Mouse (Mus musculus) C2C12 (cell line): ENCODE measurements around the gene Ssh2.
"Not testable (repeated sequence)": the region's sequence is repeated elsewhere in the genome, so short reads cannot be mapped to it uniquely, and the experiment has no call there.

Source experiments
- CTCF ChIP-seq: IDR thresholded peaks from one replicate; pipeline ENCODE4 v1.5.1; 2011; ENCODE audit not compliant: control insufficient read depth, insufficient read depth, insufficient read length
- FOSL1 ChIP-seq: IDR thresholded peaks from one replicate; pipeline ENCODE4 v1.8.0; 2011; ENCODE audit warnings: mild to moderate bottlenecking, low read length; ENCODE audit not compliant: poor library complexity, insufficient read depth, severe bottlenecking
- MAX ChIP-seq: IDR thresholded peaks from one replicate; pipeline ENCODE4 v1.6.1; 2011; ENCODE audit warnings: mild to moderate bottlenecking, control low read depth
- MYOD1 ChIP-seq: IDR thresholded peaks from one replicate; pipeline ENCODE4 v1.6.1; 2011; ENCODE audit warnings: low read depth; ENCODE audit not compliant: control insufficient read depth, insufficient read length
- MYOG ChIP-seq: IDR thresholded peaks from one replicate; pipeline ENCODE4 v1.6.1; 2011; ENCODE audit not compliant: control insufficient read depth, insufficient read length; ENCODE audit errors: extremely low read depth

DNA sequence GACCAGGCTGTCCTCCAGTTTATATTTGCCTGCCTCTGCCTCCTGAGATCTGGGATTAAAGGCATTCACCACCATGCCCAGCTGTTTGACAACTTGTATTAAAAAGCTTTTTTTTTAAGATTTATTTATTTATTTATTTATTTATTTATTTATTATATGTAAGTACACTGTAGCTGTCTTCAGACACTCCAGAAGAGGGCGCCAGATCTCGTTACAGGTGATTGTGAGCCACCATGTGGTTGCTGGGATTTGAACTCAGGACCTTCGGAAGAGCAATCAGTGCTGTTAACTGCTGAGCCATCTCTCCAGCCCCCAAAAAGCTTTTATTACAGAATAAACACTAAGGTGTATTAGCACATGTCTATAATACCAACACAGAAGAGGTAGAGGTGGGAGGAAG, 172.1 kb downstream of the Ssh2 start:
- not testable (repeated sequence) for TF ChIP-seq CTCF, MYOD1, MYOG, FOSL1, MAX
